Mouse (Mus musculus) c-Kit-positive CD71-negative TER-119-negative erythroid progenitor cells, embryonic 14.5 days (primary cell): Measurements from ENCODE around the gene Fcrla.

Experiments used
- DNase-seq: peaks from one replicate; pipeline ENCODE4 v3.0.0-alpha.2; 2013; ENCODE audit warnings: low read depth

The Fcrla gene

DNA sequence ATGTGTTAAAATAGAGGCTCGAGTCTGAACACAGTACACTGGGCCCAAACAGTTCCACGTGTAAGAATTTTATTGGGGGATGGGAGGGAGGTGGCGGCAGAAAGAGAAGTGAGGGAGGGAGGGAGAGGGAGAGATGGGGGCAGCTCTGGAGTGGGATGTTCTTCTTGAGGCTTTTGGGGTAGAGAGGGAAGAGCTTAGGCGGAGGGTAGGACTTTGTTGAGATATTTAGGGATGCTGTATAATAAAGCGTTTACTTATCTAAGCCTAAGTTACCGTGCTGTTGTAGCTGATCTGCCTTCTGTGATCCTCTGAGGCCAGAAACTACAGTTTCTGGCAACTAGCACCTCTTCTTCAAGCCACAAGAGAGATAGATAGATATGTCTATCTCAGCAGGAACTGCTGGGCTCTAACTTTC is 41.3 kb downstream of the Fcrla start:
- DNase-seq = no peak

DNA sequence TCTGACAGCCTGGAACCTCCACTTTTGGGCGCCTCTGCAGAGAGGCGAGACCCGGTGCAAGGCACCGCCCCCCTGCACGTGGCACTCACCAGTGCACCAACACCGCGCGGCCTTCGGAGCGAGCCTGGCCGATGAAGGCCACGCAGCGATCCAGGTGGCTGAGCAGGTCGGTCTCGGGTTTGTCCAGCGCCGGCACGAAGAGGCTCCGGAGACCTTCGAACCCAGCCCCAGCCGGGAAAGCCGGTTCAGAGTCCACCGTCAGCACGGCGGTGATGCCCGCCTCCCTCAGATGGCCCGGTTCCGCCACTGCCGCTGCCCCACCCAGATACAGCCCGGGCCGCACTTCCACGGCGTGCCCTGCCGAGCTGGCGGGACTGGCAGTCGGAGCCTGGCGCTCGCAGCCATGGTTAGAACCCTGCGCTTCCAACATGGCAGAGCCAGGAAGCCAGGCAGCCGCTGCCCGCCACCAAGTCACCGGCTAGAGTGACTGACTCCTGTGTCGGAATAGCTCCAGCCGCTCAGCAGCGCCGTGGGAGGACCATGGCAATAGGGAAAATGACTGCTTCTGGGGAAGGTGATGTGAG is 42.3 kb downstream of the Fcrla start, which contains the start of the genes Gm26620 and Dusp12:
Gm26620 (plus strand) TSS at position 88 of the 584 bp plus-strand sequence.
Dusp12 (minus strand) TSS at position 563 of the 584 bp plus-strand sequence.
- DNase-seq = peak; percentile 85

DNA sequence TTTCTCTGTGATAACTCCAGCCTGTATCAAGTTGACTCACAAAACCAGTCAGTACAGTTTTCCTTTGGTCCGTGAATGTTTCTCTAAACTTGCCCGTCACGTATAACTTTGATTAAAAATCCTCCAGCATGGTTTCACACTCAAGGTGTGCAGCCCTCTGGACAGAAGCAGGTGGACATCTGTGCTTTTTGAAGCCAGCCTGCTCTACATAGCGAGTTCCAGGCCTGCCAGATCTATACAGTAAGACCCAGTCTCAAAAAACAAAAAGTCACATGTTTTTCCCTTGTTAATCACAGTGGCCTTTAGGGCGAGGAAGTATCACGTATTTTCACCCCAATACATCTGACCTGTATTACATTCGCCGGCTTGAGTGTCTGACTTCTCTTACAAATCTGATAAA is 43.0 kb downstream of the Fcrla start:
- no peak for DNase-seq

DNA sequence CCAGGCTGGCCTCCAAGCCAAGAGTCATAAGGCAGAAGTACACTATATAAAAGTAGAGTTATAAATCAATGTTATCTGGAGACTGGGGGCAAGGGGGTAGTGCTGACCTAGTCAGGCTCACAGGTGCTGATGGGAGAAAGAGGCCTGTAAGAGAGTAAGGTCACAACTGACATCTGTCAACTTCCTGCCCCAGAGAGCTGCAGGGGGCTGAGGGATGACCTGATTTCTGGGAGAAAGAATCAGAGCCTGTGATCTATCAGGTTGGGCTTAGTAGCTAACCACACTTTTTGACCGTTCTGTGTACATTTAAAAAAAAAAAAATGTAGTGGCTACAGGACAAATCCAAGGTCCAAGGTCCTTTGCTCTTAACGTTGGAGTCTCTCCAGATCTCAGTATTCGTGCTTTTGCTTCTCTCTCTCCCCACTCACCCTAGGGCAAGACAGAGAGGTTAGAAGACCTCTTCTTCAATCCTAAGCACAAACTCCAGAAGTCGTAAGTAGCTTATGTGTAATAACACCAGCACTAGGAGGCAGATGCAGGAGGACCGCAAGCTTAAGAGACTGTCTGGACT is 44.4 kb downstream of the Fcrla start:
- DNase-seq = no peak

DNA sequence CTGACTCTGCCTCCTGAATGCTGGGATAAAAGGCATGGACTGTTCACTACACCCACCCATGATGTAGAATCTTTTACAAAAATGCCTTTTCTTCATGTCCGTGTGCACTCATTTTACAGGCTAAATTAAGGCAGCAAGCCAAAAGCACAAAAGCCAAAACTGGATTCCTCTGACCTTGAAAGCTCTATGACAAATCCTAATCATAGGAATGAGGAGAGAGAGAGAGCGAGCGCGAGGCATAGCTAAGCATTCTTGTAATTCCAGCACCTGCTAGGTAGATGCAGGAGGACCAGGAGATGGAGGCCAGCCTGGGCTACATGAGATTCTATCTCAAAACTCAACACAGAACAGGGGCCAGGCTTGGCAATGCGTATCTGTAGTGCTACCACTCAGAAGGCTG is 50.5 kb downstream of the Fcrla start:
- DNase-seq = no peak

DNA sequence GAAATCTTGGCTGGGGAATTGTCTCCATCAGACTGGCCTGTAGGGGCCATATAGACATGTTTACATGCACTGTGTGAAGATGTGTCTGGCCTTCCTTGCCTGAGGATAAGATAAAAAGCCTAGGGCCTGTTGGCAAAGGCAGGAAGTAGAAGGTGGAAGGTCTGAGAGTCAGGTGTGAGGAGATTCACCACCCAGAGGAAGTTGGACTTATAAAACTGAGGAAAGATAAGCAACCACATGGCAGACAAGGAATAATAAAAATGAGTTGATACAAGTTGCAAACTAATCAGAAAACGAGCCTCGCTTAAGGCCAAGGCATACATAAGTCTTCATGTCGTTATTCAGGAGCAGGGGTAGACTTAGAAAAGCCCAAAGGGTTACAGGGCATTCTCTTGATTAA is 51.7 kb downstream of the Fcrla start:
- no peak for DNase-seq

DNA sequence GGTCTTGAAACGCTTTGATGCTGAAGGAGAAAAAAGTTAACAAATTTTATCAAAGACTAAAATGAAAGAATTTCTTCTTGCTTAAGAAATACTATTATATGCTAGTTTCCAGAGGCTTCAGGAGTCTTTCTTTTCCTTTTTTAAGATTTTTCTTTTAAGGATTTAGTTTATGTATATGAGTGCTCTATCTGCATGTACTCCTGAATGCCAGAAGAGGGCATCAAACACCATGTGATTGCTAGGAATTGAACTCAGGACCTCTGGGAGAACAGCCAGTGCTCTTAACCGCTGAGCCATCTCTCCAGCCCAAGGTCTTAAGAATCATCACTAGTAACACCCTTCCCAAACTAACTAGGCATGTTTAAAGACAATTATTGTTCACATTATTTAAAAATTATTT is 55.4 kb downstream of the Fcrla start:
- DNase-seq = no peak

DNA sequence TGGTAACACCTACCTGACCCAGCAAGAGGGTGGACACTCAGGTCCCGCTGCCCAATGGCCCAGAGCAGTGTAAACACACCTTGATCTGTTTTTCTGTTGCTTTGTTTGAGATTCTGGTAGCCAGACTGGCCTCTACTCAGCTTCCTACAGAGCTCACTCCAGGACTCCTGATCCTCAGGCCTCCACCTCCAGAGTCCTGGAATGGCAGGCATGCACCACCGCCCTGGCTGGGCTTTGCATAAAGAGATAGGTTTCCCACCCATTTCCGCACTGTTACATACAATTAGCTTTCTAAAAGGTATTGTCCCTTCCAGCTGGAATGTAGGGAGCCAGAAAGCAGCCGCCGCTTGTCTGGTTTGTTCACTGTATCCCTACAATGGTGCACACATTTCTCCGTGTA is 56.0 kb downstream of the Fcrla start:
- DNase-seq = no peak

DNA sequence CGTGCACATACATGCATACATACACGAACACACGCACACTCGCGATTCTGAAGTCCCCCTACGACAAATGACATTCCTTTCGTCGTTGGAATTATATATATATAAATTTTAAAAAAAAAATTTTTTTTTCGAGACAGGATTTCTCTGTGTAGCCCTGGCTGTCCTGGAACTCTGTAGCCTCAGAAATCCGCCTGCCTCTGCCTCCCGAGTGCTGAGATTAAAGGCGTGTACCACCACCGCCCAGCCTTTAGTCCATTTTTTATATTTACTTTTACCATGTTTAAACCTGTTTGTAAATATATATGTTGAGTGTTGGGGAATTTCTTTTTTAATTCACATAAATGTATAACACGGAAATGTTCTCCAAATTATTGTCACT is 58.5 kb downstream of the Fcrla start:
- DNase-seq = no peak

DNA sequence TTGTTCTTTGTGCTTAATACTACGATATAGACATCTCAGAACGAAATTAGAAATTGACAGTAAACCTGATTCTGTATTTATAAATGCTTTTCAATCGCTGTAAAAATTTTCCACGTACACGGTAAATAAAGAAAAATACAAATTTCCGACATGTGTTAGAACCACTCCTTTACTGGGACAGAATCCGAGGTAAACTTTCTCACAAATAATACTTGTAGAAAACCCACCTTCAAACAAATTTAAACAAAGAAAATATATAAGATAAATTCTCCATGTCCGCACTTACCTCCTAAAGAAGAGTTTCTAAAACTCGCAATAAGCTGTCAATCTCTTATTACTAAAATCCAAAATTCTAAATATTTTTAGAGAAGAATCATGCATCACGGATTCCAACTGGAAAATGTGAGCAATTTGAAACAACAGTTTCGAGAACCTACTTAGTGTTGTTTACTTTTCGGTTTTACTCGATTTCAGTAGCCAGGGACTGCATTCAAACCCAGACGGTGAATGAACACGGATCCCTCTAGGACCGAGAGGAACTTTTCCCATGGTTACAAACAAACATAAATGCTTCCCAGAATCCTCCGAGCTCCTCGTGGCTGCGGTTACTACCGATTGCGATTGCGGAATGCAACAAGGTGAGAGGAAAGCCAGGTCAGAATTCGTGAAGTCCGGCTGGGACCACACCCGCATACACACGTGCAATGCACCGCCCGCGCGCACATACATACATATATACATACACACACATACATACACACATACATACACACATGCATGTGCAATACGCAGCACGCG is 59.1 kb downstream of the Fcrla start:
- DNase-seq = peak; percentile 66

DNA sequence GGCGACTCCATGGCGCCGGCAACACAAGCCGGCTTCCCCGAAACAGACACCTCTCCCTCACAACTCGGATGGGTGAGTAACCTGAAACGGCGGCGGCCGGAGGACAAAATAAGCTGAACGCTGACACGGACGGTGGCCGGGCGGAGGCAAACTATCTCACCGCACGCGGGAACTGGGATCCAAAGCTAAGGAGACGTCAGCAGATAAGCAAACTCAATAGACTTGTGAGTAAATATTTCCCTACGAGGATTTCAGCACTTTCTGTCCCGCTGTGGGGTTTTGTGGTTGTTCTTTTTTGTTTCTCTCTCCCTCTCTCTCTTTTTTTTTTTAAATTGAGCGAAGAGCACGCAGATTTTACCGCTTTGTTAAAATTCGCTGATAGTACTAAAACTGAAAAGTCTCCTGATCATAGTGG is 59.7 kb downstream of the Fcrla start, which contains the start of gene Atf6:
Atf6 (minus strand) TSS at position 81 of the 415 bp plus-strand sequence.
- DNase-seq = peak; percentile 94
